In the genomic region with DNA sequence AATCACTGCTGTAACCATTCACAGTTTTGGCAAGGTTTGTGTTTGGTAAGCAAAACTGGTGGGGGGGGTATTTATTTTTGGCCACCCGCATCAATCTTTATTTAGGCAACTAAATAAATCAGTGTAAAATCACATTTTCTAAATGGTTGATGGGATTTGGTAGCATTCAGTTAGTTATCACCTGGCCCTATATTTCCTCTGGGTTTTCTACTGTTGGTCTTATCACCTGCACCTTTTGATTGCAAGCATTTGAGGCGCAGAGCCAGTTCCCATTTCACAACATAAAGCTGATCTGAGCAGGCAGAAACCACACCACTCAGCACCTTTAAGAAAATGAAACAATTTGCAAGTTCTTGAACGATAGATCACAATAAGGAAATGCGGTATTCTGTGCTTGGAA, we compare ENCODE assay signal across 26 mouse cellular contexts.
"Had no signal": no experiment of that assay in that cellular context is flagged by ENCODE, and none has a peak within 500 bp of the region (broad histone marks: within the 10 kb centered on the region; RNA-seq: fewer than 3 reads in every experiment).

No protein-coding gene starts in this region.

- H3K27ac ChIP-seq: embryonic facial prominence, embryonic 10.5 days; embryonic facial prominence, embryonic 12.5 days; embryonic facial prominence, embryonic 13.5 days; embryonic facial prominence, embryonic 15.5 days; forebrain, embryonic 10.5 days; forebrain, embryonic 12.5 days; forebrain, embryonic 13.5 days; forebrain, embryonic 15.5 days; heart, adult 2 months; heart, embryonic 10.5 days had no signal

- H3K9ac ChIP-seq: embryonic facial prominence, embryonic 12.5 days; embryonic facial prominence, embryonic 13.5 days; embryonic facial prominence, embryonic 15.5 days; forebrain, embryonic 12.5 days; forebrain, embryonic 13.5 days; forebrain, embryonic 15.5 days; forebrain, postnatal 0 days had no signal

- H3K4me3 ChIP-seq: embryonic facial prominence, embryonic 10.5 days; embryonic facial prominence, embryonic 12.5 days; embryonic facial prominence, embryonic 13.5 days; embryonic facial prominence, embryonic 15.5 days; erythroblast, embryonic 14.5 days; forebrain, embryonic 10.5 days; forebrain, embryonic 12.5 days; forebrain, embryonic 13.5 days; forebrain, embryonic 15.5 days; heart, adult 2 months; heart, embryonic 10.5 days had no signal

- DNase-seq: cerebellum, adult 8-10 months; cerebellum, adult 9-10 months; cerebellum, adult 9-11 months; cerebellum, postnatal 10 days; cerebellum, postnatal 14 days; cerebellum, postnatal 25 days; cerebellum, postnatal 36 days; embryo, embryonic 11 days; forebrain, postnatal 0 days; gastrocnemius, postnatal 10 days; gastrocnemius, postnatal 14 days; gastrocnemius, postnatal 25 days; gastrocnemius, postnatal 36 days; heart, adult 11 months; heart, adult 18-20 months; heart, adult 2 months had no signal

- H3K4me1 ChIP-seq: embryonic facial prominence, embryonic 12.5 days; embryonic facial prominence, embryonic 13.5 days; embryonic facial prominence, embryonic 15.5 days; forebrain, embryonic 10.5 days; forebrain, embryonic 12.5 days; forebrain, embryonic 13.5 days; forebrain, embryonic 15.5 days; heart, embryonic 10.5 days had no signal

- H3K27me3 ChIP-seq: embryonic facial prominence, embryonic 12.5 days; embryonic facial prominence, embryonic 13.5 days; embryonic facial prominence, embryonic 15.5 days; forebrain, embryonic 12.5 days; forebrain, embryonic 13.5 days; forebrain, embryonic 15.5 days had no signal

- H3K9me3 ChIP-seq: embryonic facial prominence, embryonic 10.5 days; embryonic facial prominence, embryonic 12.5 days; embryonic facial prominence, embryonic 13.5 days; embryonic facial prominence, embryonic 15.5 days; forebrain, embryonic 10.5 days; forebrain, embryonic 12.5 days; forebrain, embryonic 13.5 days; forebrain, embryonic 15.5 days; heart, embryonic 10.5 days had no signal

- H3K36me3 ChIP-seq: embryonic facial prominence, embryonic 10.5 days; embryonic facial prominence, embryonic 12.5 days; embryonic facial prominence, embryonic 13.5 days; embryonic facial prominence, embryonic 15.5 days; forebrain, embryonic 10.5 days; forebrain, embryonic 12.5 days; forebrain, embryonic 15.5 days; heart, embryonic 10.5 days had no signal
